Mouse (Mus musculus): ENCODE data around the gene Adck1. TPM values are rescaled to one million over a fixed set of nuclear protein-coding genes. Genes with fewer than 3 reads are reported as not detected.
"Not testable (repeated sequence)": the region's sequence is repeated elsewhere in the genome, so short reads cannot be mapped to it uniquely, and the experiment has no call there.

Adck1 gene
- total RNA-seq, 2 experiments from 2014 or later, result 32.7 to 35.0 TPM

DNA sequence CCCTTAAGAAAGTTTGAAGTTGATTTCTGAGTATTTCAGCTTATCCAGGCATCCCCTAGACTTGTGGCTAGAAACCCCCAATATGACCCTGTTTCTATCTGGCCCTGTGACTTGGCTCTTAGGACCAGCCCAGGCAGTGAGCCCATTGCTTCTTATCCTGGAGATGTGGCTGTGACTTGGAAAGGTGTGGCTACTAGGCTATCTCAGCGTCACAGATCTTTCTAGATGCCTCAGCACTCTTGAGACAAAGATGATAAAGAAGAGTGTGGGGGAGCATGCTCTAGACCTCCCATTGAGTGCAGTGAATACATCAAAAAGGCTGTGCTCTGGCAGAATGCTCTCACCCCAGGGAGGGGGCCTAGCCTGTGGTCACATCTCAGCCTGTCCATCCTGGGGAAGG, 99.1 kb downstream of the Adck1 start:
- TF ChIP-seq CTCF (IDR thresholded peaks at IDR 0.05), result no peak
- intact Hi-C loops (cut with DNase I), result no loop called here
- Histone ChIP-seq H3K4me3 (no peak overlapping the region), H3K27ac (no peak overlapping the region)
- no peak for DNase-seq (ENCODE audit: extremely low spot score in 1 of 2, low spot score in 2 of 2)

DNA sequence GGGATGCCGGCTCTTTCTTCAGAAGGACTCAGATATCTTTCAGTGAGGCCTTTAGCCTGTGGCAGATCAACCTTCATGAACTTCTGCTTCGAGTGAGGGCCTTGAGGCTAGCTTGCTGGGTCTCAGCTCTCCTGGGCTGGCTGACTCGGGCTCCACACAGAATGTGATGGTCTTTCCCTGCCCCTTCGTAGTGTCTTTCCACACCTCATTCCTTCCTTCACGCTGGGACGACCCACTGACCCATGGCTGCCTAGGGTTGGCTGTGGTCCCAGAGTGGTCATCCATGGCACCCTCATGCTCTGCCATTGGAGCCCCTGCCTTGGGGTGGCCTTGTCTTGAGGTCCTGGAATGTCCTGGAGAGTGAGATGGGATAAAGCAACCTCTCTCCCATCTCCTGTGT, 100.7 kb downstream of the Adck1 start:
- DNase-seq (ENCODE audit: extremely low spot score in 1 of 2, low spot score in 2 of 2), result no peak
- intact Hi-C loops (cut with DNase I), result no loop called here
- no peak for TF ChIP-seq CTCF (IDR thresholded peaks at IDR 0.05)

DNA sequence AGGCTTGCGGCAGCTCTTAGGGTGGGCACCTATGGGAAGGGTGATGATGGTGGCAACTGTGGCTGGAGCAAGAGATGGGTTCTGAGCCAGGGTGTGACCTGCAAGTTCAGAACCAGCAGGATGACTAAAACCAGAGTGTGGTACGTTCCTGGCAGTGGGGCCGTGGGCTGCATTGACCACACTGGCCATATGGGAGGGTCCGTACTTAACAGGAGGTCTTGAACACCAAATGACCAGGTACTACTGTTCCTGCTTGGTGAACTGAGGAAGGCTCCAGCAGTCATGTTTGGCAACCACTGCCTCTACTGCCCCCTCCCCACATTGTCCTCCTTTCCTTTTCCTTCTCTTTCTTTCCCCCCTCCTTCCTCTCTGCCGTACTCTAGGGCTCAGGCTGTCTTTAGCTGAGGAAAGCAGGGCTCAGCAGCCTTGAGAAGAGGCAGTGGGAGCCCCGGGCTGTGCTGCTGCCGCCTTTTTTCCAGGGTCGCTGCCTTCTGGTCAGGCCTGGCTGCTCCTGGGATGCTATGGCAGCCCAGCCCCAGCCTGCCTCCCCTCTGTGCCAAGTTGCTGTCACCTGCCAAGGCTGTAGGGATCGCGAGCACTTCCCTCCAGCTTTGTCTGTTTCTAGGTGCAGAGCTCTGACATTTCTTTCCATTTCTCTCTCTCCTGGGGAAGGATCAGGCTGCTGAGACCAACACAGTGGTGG, 103.4 kb downstream of the Adck1 start:
- TF ChIP-seq CTCF (IDR thresholded peaks at IDR 0.05), result no peak
- H3K4me3 ChIP-seq, result no peak overlapping the region
- DNase-seq (ENCODE audit: extremely low spot score in 1 of 2, low spot score in 2 of 2), result no peak
- no peak overlapping the region for H3K27ac ChIP-seq
- intact Hi-C loops (cut with DNase I), result no loop called here

More for the DNA sequence above, 100.7 kb downstream of the Adck1 start:
- H3K27ac ChIP-seq, result no peak overlapping the region
- H3K4me3 ChIP-seq, result no peak overlapping the region

DNA sequence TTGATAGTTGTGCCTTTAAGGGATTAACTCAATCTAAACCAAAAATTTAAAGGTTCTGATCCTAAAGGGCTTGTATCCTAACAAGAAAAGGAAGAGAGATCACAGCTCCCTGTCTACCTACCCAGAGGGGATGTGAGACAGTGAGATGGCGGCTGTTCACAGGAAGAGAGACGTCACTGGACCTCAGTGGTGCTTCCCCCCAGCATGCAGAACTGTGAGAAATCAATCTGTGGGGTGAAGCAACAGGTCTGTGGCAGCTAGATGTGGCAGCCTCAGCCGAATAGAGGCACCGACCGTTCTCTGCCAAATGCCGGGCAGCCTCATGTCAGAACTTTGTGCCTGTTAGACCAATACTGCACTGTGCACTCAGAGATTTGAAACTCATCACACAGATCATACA, 106.4 kb downstream of the Adck1 start:
- no peak for DNase-seq (ENCODE audit: extremely low spot score in 1 of 2, low spot score in 2 of 2)
- no peak overlapping the region for H3K27ac ChIP-seq
- intact Hi-C loops (cut with DNase I), result no loop called here
- H3K4me3 ChIP-seq, result no peak overlapping the region
- no peak for TF ChIP-seq CTCF (IDR thresholded peaks at IDR 0.05)

DNA sequence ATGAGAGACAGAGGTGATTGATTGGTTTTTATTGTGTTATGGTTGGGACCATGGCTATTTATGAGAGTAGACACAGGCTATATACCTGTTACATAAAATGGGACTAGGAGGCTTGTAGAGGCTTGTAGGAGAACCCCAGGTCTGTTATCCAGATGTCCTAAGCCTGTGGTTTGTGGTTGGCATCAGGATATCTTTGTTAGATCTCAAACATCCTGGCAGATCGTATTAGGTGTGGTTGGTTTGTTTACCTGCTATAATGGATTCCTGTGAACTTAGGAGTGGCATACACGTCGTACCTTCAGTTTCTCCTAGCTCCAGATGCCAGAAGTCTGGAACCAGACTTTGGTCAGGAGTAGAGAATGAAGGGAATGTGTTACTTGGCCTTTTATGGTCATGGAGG, 106.9 kb downstream of the Adck1 start:
- DNase-seq (ENCODE audit: extremely low spot score in 1 of 2, low spot score in 2 of 2), result no peak
- H3K4me3 ChIP-seq, result no peak overlapping the region
- TF ChIP-seq CTCF (IDR thresholded peaks at IDR 0.05), result no peak
- intact Hi-C loops (cut with DNase I), result no loop called here
- H3K27ac ChIP-seq, result no peak overlapping the region

DNA sequence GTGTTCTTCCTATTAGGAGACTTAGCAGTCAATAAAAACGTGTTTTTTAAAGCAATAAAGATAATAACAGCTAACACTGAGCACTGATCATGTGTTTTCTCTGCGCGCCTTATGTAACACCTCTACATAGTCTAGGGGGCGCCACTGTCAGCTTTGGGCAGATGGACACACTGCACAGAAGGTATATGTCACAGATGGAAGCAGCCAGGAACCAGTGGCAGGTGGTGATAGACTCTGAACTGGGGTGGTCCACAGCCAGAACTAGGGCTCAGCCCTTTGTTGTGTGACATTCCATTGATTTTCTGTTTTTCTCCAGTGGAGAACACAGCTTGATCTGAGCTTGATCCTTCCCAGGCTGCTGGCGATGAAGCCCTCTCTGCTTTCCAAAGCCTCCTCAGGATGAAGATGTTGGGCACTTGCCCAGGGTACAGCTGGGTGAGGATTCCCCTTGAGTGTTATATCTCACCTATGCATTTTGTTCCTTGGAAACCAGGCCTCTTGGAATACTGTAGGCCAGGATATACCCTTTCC, 107.6 kb downstream of the Adck1 start:
- no peak overlapping the region for H3K4me3 ChIP-seq
- H3K27ac ChIP-seq, result no peak overlapping the region
- DNase-seq (ENCODE audit: extremely low spot score in 1 of 2, low spot score in 2 of 2), result no peak
- intact Hi-C loops (cut with DNase I), result no loop called here
- no peak for TF ChIP-seq CTCF (IDR thresholded peaks at IDR 0.05)

DNA sequence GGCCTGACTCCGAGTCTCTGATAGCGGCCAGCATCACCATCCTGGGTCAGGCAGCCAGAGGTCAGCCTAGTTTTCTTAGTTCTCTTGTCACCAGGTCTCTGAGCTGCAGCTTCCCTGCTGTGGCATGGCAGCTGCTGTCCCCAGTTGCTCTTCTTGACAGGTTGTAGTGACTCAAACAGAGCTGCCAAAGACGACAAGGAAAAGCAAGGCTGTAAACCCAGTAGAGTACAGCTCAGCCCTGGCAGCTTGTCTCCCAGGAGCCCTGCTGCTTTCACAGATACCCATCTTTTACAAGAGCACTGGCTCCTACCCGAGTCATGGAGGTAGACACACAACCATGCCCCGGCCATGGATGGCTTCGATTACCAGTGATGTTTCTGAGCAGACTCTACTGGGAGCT, 108.3 kb downstream of the Adck1 start:
- Histone ChIP-seq H3K27ac (no peak overlapping the region), H3K4me3 (no peak overlapping the region)
- intact Hi-C loops (cut with DNase I), result no loop called here
- TF ChIP-seq CTCF (IDR thresholded peaks at IDR 0.05), result no peak
- DNase-seq (ENCODE audit: extremely low spot score in 1 of 2, low spot score in 2 of 2), result no peak

DNA sequence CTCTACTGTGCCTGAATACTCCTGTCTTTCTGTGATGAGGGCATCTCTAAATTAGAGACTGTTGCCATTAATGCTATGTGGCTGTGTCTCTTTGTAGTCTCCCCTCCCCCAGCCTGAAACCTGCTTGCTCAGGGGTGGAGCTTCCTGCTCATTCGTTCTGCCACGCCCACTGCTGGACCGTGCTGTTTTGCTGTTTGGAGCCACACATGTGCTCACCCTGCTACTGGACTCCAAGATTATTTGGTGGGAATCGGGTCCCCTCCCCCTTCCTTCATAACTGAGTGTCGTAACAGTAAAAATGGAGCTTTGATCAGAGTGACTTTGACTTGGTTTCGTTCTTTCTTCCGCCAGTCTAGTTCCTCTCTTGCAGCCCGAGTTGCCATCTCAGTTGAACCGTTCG, 111.5 kb downstream of the Adck1 start:
- H3K4me3 ChIP-seq; H3K27ac ChIP-seq; intact Hi-C loops (cut with DNase I); DNase-seq (ENCODE audit: extremely low spot score in 1 of 2, low spot score in 2 of 2): not testable (repeated sequence)

DNA sequence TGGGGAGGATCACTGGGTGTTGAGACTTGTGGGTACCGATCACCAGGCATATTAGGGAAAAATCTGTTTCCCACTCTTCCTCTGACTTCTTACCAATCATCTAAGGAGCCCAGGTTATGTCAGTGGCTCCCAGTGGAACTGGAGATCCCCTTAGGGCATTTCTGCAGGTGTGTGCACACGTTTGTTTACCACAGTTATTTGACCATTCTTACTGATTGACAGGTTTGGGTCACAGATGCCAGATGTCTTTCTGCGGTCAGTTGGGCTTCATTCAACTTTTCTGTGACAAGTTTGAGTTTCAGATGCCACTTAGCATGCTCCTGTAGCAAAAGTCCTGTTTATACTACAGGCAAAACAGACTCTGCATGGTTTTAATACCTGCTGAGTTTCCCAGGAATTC, 112.5 kb downstream of the Adck1 start:
- Histone ChIP-seq H3K27ac (no peak overlapping the region), H3K4me3 (no peak overlapping the region)
- intact Hi-C loops (cut with DNase I), result no loop called here
- no peak for DNase-seq (ENCODE audit: extremely low spot score in 1 of 2, low spot score in 2 of 2)
- TF ChIP-seq CTCF (IDR thresholded peaks at IDR 0.05), result no peak

DNA sequence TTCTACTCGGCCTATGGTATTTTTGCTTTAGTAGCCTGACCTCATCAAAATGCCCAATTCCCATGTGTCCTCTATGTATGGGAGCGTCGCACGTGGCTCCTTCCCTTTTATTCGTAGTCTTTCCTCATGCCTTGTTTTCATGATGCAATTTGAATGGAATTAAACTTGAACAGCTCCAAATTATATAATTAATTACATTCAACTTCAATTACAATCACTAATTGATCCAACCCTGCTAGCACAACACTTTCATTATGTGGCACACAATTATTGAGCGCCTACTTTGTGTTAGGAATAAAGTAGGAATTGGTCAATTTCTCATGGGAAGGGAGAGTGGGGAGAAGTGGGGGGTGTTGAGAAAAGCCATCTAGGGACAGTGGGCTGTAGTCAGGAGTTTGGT, 113.4 kb downstream of the Adck1 start:
- TF ChIP-seq CTCF (IDR thresholded peaks at IDR 0.05), result no peak
- DNase-seq (ENCODE audit: extremely low spot score in 1 of 2, low spot score in 2 of 2), result no peak
- intact Hi-C loops (cut with DNase I), result no loop called here
- no peak overlapping the region for H3K4me3 ChIP-seq
- H3K27ac ChIP-seq, result no peak overlapping the region

DNA sequence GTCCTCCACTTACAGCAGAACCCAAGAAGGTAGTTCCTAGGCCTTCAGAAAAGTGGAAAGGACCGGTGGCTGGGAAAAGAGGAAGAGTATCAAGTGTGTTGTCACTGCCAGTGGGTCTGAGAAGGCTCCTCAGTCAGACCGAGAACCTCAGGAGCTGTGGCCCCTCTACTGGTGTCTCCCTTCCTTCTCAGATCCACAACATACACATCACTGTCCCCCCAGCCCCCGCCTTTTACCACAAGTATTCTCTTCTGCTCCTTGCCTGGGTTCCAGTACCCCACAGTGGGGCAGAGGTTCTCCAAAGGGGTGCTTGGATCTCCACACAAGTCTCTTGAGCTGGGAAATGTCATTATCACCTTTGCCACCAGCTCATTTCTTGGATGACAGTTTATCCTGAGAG, 115.5 kb downstream of the Adck1 start:
- no peak for TF ChIP-seq CTCF (IDR thresholded peaks at IDR 0.05)
- Histone ChIP-seq H3K27ac (no peak overlapping the region), H3K4me3 (no peak overlapping the region)
- no peak for DNase-seq (ENCODE audit: extremely low spot score in 1 of 2, low spot score in 2 of 2)
- intact Hi-C loops (cut with DNase I), result no loop called here

DNA sequence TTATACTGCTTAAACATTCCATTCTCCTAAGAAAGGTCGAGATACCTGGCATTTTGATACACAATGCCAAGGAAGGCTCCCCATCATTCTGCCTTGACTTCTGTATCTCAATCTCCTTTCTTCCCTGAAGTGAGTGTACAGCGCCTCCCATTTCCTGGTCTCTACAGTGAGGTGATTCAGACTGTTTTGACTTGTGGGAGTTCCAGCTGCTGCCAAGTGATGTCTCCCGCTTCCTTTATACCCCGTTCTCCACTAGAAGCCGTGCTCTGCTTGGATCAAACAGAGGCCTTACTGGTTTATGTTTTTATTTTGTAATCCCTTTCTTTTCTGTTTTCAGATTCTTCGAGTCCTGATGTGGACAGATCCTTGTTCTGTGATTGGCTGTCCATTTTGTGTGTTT, 116.3 kb downstream of the Adck1 start:
- intact Hi-C loops (cut with DNase I), result no loop called here
- no peak; the same call in 1 of the 2 replicates for TF ChIP-seq CTCF (IDR thresholded peaks at IDR 0.05)
- Histone ChIP-seq H3K4me3 (no peak overlapping the region), H3K27ac (no peak overlapping the region)
- DNase-seq (ENCODE audit: extremely low spot score in 1 of 2, low spot score in 2 of 2), result no peak

DNA sequence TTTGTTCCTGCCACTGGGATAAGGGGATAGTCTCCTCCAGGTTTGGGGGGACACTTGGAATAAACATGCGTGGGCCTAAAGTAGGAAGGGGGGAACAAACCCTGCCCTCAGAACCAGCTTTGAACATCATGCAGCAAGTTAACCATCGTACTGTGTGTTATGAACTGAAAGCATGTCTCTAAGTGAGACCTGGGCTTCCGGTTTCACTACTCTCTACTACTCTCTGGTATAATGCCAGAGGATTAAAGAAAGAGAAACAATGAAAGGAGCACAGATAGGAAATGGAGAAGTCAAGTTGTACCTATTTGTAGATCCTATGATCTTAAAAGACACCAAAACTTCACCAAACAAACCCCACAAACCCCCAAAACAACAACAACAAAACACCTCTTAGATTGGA, 121.3 kb downstream of the Adck1 start:
- DNase-seq (ENCODE audit: extremely low spot score in 1 of 2, low spot score in 2 of 2), result no peak
- TF ChIP-seq CTCF (IDR thresholded peaks at IDR 0.05), result no peak
- no peak overlapping the region for H3K4me3 ChIP-seq
- intact Hi-C loops (cut with DNase I), result no loop called here
- no peak overlapping the region for H3K27ac ChIP-seq

Measured in left cerebral cortex, adult 2 months (tissue).